Mouse (Mus musculus) NIH3T3 (cell line): ENCODE data around the gene 1700028K03Rik.

ENCODE experiments used
- DNase-seq: peaks from one replicate; pipeline ENCODE4 v3.0.0-alpha.2; 2012; ENCODE audit warnings: low read depth

The 1700028K03Rik gene

GRCm38 (mm10) chr5:107534581-107534980 lies at the start of gene 1700028K03Rik:
Gene 1700028K03Rik, plus strand, starts transcription at chr5:107534709.
- DNase-seq: no peak

- DNase-seq: no peak
Observed at GRCm38 (mm10) chr5:107488996-107489395, 45.5 kb upstream of the 1700028K03Rik start.

GRCm38 (mm10) chr5:107491036-107491435 lies 43.5 kb upstream of the 1700028K03Rik start:
- no peak for DNase-seq

- peak; percentile 28 for DNase-seq
Observed at GRCm38 (mm10) chr5:107492471-107492870, 42.0 kb upstream of the 1700028K03Rik start.

- no peak for DNase-seq
Observed at GRCm38 (mm10) chr5:107494759-107495158, 39.8 kb upstream of the 1700028K03Rik start.

- no peak for DNase-seq
Observed at GRCm38 (mm10) chr5:107496047-107496446, 38.5 kb upstream of the 1700028K03Rik start.

GRCm38 (mm10) chr5:107497519-107498501 lies 36.7 kb upstream of the 1700028K03Rik start:
- DNase-seq: no peak

- DNase-seq: no peak
Observed at GRCm38 (mm10) chr5:107498806-107499310, 35.7 kb upstream of the 1700028K03Rik start.

GRCm38 (mm10) chr5:107499891-107500535 lies 34.5 kb upstream of the 1700028K03Rik start:
- no peak for DNase-seq

- DNase-seq: no peak
Observed at GRCm38 (mm10) chr5:107500741-107501140, 33.8 kb upstream of the 1700028K03Rik start.

- DNase-seq: no peak
Observed at GRCm38 (mm10) chr5:107507321-107507720, 27.2 kb upstream of the 1700028K03Rik start, which contains the start of gene Gm42669. Gene Gm42669, plus strand, starts transcription at chr5:107507621.

- no peak for DNase-seq
Observed at GRCm38 (mm10) chr5:107510503-107510902, 24.0 kb upstream of the 1700028K03Rik start.

- no peak for DNase-seq
Observed at GRCm38 (mm10) chr5:107511326-107511725, 23.2 kb upstream of the 1700028K03Rik start.

GRCm38 (mm10) chr5:107513583-107513982 lies 20.9 kb upstream of the 1700028K03Rik start:
- DNase-seq: peak; percentile 75

GRCm38 (mm10) chr5:107515453-107515852 lies 19.1 kb upstream of the 1700028K03Rik start:
- DNase-seq: no peak

- DNase-seq: no peak
Observed at GRCm38 (mm10) chr5:107516087-107516486, 18.4 kb upstream of the 1700028K03Rik start.

GRCm38 (mm10) chr5:107518602-107519001 lies 15.9 kb upstream of the 1700028K03Rik start:
- peak; percentile 18 for DNase-seq

- DNase-seq: no peak
Observed at GRCm38 (mm10) chr5:107521386-107521785, 13.1 kb upstream of the 1700028K03Rik start.

GRCm38 (mm10) chr5:107521897-107522296 lies 12.6 kb upstream of the 1700028K03Rik start:
- no peak for DNase-seq

- DNase-seq: no peak
Observed at GRCm38 (mm10) chr5:107524281-107524680, 10.2 kb upstream of the 1700028K03Rik start.

- peak; percentile 25 for DNase-seq
Observed at GRCm38 (mm10) chr5:107528856-107529255, 5.7 kb upstream of the 1700028K03Rik start.

- no peak for DNase-seq
Observed at GRCm38 (mm10) chr5:107533590-107533989, 919 bp upstream of the 1700028K03Rik start.

GRCm38 (mm10) chr5:107541696-107542095 lies 7.2 kb downstream of the 1700028K03Rik start:
- no peak for DNase-seq
